Mouse (Mus musculus) heart, embryonic 13.5 days (tissue): ENCODE data around the gene Hsf5. TPM values are rescaled to one million over a fixed set of nuclear protein-coding genes. Genes with fewer than 3 reads are reported as not detected.

Experiments
- ATAC-seq: fragments of 200-750 bp; cut with Nextera tagmentation; 2 replicates; pipeline ENCODE4 v1.8.0; 2017; ENCODE audit warnings: moderate TSS enrichment; ENCODE audit not compliant: insufficient number of reproducible peaks, low FRiP score, low TSS enrichment; ENCODE audit errors: extremely low read depth
- H3K27ac ChIP-seq: fragments of 300-500 bp; sonication (generic); replicated peaks from 2 replicates; pipeline ENCODE4 v1.5.1; 2015; ENCODE audit warnings: moderate library complexity, mild to moderate bottlenecking, inconsistent platforms
- H3K27me3 ChIP-seq: fragments of 300-500 bp; sonication (generic); replicated peaks from 2 replicates; pipeline ENCODE4 v1.6.1; 2015; ENCODE audit warnings: mild to moderate bottlenecking, inconsistent platforms
- H3K36me3 ChIP-seq: fragments of 300-500 bp; sonication (generic); 2 replicates; pipeline ENCODE4 v1.6.1; 2015; ENCODE audit warnings: mild to moderate bottlenecking, inconsistent platforms
- H3K4me1 ChIP-seq: fragments of 300-500 bp; sonication (generic); 2 replicates; pipeline ENCODE4 v1.6.1; 2015; ENCODE audit warnings: inconsistent platforms
- H3K4me2 ChIP-seq: fragments of 300-500 bp; sonication (generic); 2 replicates; pipeline ENCODE4 v1.6.1; 2015; ENCODE audit warnings: inconsistent platforms, mild to moderate bottlenecking, moderate library complexity
- H3K4me3 ChIP-seq: fragments of 300-500 bp; sonication (generic); 2 replicates; pipeline ENCODE4 v1.5.1; 2015; ENCODE audit warnings: moderate library complexity, mild to moderate bottlenecking, inconsistent platforms
- H3K9ac ChIP-seq: fragments of 300-500 bp; sonication (generic); 2 replicates; pipeline ENCODE4 v1.6.1; 2015; ENCODE audit warnings: inconsistent platforms, mild to moderate bottlenecking, moderate library complexity
- H3K9me3 ChIP-seq: fragments of 300-500 bp; sonication (generic); 2 replicates; pipeline ENCODE4 v1.6.1; 2016; ENCODE audit warnings: inconsistent platforms
- WGBS: fragments of 180-500 bp; shearing (Covaris S2); methylation state at CpG from one replicate; pipeline ENCODE4 v1.1.7; 2015; ENCODE audit warnings: mixed read lengths; 5-methylcytosine and 5-hydroxymethylcytosine counted together
- polyA plus RNA-seq: library from polyadenylated mRNA; unstranded; fragments of >200 nt; fragmentation: Nextera tagmentation; extraction: Ambion mirVana; gene quantifications from 2 replicates; pipeline ENCODE4 v1.2.1, GENCODE M21; 2015

The Hsf5 gene
- polyA plus RNA-seq, 1 experiment from 2014 or later: 0.13 TPM

- peak within 1 kb of the TSS; percentile 73 for H3K4me2 ChIP-seq
- H3K9me3 ChIP-seq: no peaks in the 10 kb centered on the region
- 2% methylated on average over 8 of the region's 8 CpGs for WGBS
- H3K9ac ChIP-seq: peak within 1 kb of the TSS; percentile 72
- H3K36me3 ChIP-seq: no peaks in the 10 kb centered on the region
- H3K4me1 ChIP-seq: peaks cover 6% of the 10 kb centered on the region
- H3K4me3 ChIP-seq: peak within 1 kb of the TSS; percentile 55
- no peak for ATAC-seq
- peaks cover 27% of the 10 kb centered on the region for H3K27me3 ChIP-seq
- H3K27ac ChIP-seq: no peak within 1 kb of the TSS
Measured at GRCm38 (mm10) chr11:87662407-87662806, 45.4 kb downstream of the Hsf5 start, which contains the start of gene Rnf43. Rnf43 (plus strand) TSS chr11:87662722.

GRCm38 (mm10) chr11:87662822-87663221 lies 45.9 kb downstream of the Hsf5 start:
- H3K9me3 ChIP-seq: no peaks in the 10 kb centered on the region
- H3K27ac ChIP-seq: no peak overlapping the region
- peaks cover 6% of the 10 kb centered on the region for H3K4me1 ChIP-seq
- no peak for ATAC-seq
- H3K9ac ChIP-seq: peak overlapping the region; percentile 72
- no peaks in the 10 kb centered on the region for H3K36me3 ChIP-seq
- peak overlapping the region; percentile 55 for H3K4me3 ChIP-seq
- WGBS: 22% methylated on average over 14 of the region's 14 CpGs
- peak overlapping the region; percentile 73 for H3K4me2 ChIP-seq
- H3K27me3 ChIP-seq: peaks cover 27% of the 10 kb centered on the region

GRCm38 (mm10) chr11:87663948-87664347 lies 47.0 kb downstream of the Hsf5 start:
- Histone ChIP-seq H3K4me1 (peaks cover 6% of the 10 kb centered on the region), H3K27ac (no peak overlapping the region), H3K4me3 (peak overlapping the region; percentile 12), H3K9me3 (no peaks in the 10 kb centered on the region), H3K9ac (no peak overlapping the region), H3K4me2 (peak overlapping the region; percentile 21), H3K36me3 (no peaks in the 10 kb centered on the region), H3K27me3 (peaks cover 30% of the 10 kb centered on the region)
- no peak for ATAC-seq
- 82% methylated on average over 6 of the region's 6 CpGs for WGBS

- no peak for ATAC-seq
- Histone ChIP-seq H3K9ac (peak overlapping the region; percentile 20; the same call in 1 of the 2 replicates), H3K4me2 (peak overlapping the region; percentile 21), H3K27me3 (peaks cover 30% of the 10 kb centered on the region), H3K9me3 (no peaks in the 10 kb centered on the region), H3K4me3 (peak overlapping the region; percentile 12), H3K36me3 (no peaks in the 10 kb centered on the region), H3K4me1 (peaks cover 6% of the 10 kb centered on the region), H3K27ac (no peak overlapping the region)
- WGBS: 81% methylated on average over 12 of the region's 12 CpGs
Measured at GRCm38 (mm10) chr11:87664521-87664920, 47.6 kb downstream of the Hsf5 start.

- WGBS: 76% methylated on average over 6 of the region's 6 CpGs
- ATAC-seq: no peak
- H3K36me3 ChIP-seq: no peaks in the 10 kb centered on the region
- no peak overlapping the region for H3K4me3 ChIP-seq
- peaks cover 30% of the 10 kb centered on the region for H3K27me3 ChIP-seq
- no peak overlapping the region for H3K4me2 ChIP-seq
- H3K9me3 ChIP-seq: no peaks in the 10 kb centered on the region
- no peak overlapping the region for H3K27ac ChIP-seq
- peaks cover 6% of the 10 kb centered on the region for H3K4me1 ChIP-seq
- no peak overlapping the region for H3K9ac ChIP-seq
Measured at GRCm38 (mm10) chr11:87665224-87665623, 48.3 kb downstream of the Hsf5 start.

- no peak overlapping the region for H3K4me2 ChIP-seq
Measured at GRCm38 (mm10) chr11:87665658-87666057, 48.7 kb downstream of the Hsf5 start.

GRCm38 (mm10) chr11:87666256-87667035 lies 49.5 kb downstream of the Hsf5 start:
- no peaks in the 10 kb centered on the region for H3K36me3 ChIP-seq
- no peak overlapping the region for H3K27ac ChIP-seq
- H3K27me3 ChIP-seq: peaks cover 30% of the 10 kb centered on the region
- WGBS: 74% methylated on average over 12 of the region's 12 CpGs
- H3K9ac ChIP-seq: no peak overlapping the region
- peaks cover 6% of the 10 kb centered on the region for H3K4me1 ChIP-seq
- H3K4me3 ChIP-seq: no peak overlapping the region
- no peak overlapping the region for H3K4me2 ChIP-seq
- no peaks in the 10 kb centered on the region for H3K9me3 ChIP-seq
- ATAC-seq: no peak

More at GRCm38 (mm10) chr11:87665658-87666057, 48.7 kb downstream of the Hsf5 start:
- no peaks in the 10 kb centered on the region for H3K36me3 ChIP-seq
- no peak overlapping the region for H3K27ac ChIP-seq
- WGBS: 76% methylated on average over 2 of the region's 2 CpGs
- peaks cover 30% of the 10 kb centered on the region for H3K27me3 ChIP-seq
- peaks cover 6% of the 10 kb centered on the region for H3K4me1 ChIP-seq
- no peak overlapping the region for H3K4me3 ChIP-seq
- H3K9ac ChIP-seq: no peak overlapping the region
- no peaks in the 10 kb centered on the region for H3K9me3 ChIP-seq
- no peak for ATAC-seq

GRCm38 (mm10) chr11:87667107-87668090 lies 50.4 kb downstream of the Hsf5 start:
- 57% methylated on average over 4 of the region's 4 CpGs for WGBS
- Histone ChIP-seq H3K27me3 (peaks cover 27% of the 10 kb centered on the region), H3K9me3 (no peaks in the 10 kb centered on the region), H3K27ac (no peak overlapping the region), H3K36me3 (no peaks in the 10 kb centered on the region), H3K9ac (no peak overlapping the region), H3K4me2 (no peak overlapping the region), H3K4me3 (no peak overlapping the region), H3K4me1 (peaks cover 6% of the 10 kb centered on the region)
- no peak for ATAC-seq

GRCm38 (mm10) chr11:87673282-87673681 lies 56.3 kb downstream of the Hsf5 start:
- WGBS: 88% methylated on average over 1 of the region's 1 CpGs

GRCm38 (mm10) chr11:87675606-87676005 lies 58.6 kb downstream of the Hsf5 start:
- H3K36me3 ChIP-seq: no peaks in the 10 kb centered on the region
- no peak overlapping the region for H3K27ac ChIP-seq
- no peak overlapping the region for H3K9ac ChIP-seq
- no peak for ATAC-seq
- H3K4me3 ChIP-seq: no peak overlapping the region
- H3K27me3 ChIP-seq: peaks cover 9% of the 10 kb centered on the region; the same call in 1 of the 2 replicates
- H3K9me3 ChIP-seq: no peaks in the 10 kb centered on the region
- WGBS: 82% methylated on average over 6 of the region's 6 CpGs
- H3K4me1 ChIP-seq: no peaks in the 10 kb centered on the region
- no peak overlapping the region for H3K4me2 ChIP-seq

More at GRCm38 (mm10) chr11:87673282-87673681, 56.3 kb downstream of the Hsf5 start:
- Histone ChIP-seq H3K4me2 (no peak overlapping the region), H3K27me3 (peaks cover 10% of the 10 kb centered on the region; the same call in 1 of the 2 replicates), H3K9ac (no peak overlapping the region), H3K4me3 (no peak overlapping the region), H3K27ac (no peak overlapping the region), H3K4me1 (no peaks in the 10 kb centered on the region), H3K9me3 (no peaks in the 10 kb centered on the region), H3K36me3 (no peaks in the 10 kb centered on the region)
- no peak for ATAC-seq

GRCm38 (mm10) chr11:87677756-87678155 lies 60.8 kb downstream of the Hsf5 start:
- H3K4me3 ChIP-seq: no peak overlapping the region
- peaks cover 3% of the 10 kb centered on the region for H3K4me1 ChIP-seq
- no peak overlapping the region for H3K27ac ChIP-seq
- no peaks in the 10 kb centered on the region for H3K9me3 ChIP-seq
- no peak overlapping the region for H3K9ac ChIP-seq
- no peak overlapping the region for H3K4me2 ChIP-seq
- no peak for ATAC-seq
- WGBS: 53% methylated on average over 5 of the region's 5 CpGs
- H3K27me3 ChIP-seq: peaks cover 9% of the 10 kb centered on the region; the same call in 1 of the 2 replicates
- no peaks in the 10 kb centered on the region for H3K36me3 ChIP-seq
